Mouse (Mus musculus): ENCODE measurements around the gene Olfr514.
A peak's percentile ranks its signal among the peaks of the same experiment; 100 is the strongest.

Olfr514 gene

GRCm38 (mm10) chr7:108825897-108826296, at the start of gene Olfr514:
TSS of gene Olfr514 (minus strand) at chr7:108825997.
- DNase-seq (ENCODE audit: low read depth, low spot score) = no peak

DNA sequence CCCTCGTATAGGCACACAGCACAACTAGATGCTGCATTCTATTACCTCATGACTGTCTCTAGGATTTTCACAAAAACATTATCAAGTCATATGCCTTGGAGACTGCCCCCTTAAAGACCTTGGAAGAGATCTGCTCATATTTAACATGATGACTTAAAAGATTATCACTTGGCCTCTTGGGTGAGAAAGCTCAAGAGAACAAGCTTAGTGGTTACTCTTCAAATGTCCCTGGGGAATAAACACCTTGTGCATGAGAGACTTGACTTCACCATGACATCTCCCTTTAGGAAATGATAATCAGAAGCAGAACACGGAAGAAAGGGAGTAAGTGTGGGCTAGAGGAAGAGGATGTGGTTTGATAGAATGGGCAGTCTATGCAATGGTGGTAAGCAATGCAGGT, 46.5 kb upstream of the Olfr514 start, which contains the start of gene Olfr517:
Gene Olfr517, minus strand, starts transcription at position 101 of the 400 bp plus-strand sequence.
- no peak for DNase-seq (ENCODE audit: low read depth, low spot score)

DNA sequence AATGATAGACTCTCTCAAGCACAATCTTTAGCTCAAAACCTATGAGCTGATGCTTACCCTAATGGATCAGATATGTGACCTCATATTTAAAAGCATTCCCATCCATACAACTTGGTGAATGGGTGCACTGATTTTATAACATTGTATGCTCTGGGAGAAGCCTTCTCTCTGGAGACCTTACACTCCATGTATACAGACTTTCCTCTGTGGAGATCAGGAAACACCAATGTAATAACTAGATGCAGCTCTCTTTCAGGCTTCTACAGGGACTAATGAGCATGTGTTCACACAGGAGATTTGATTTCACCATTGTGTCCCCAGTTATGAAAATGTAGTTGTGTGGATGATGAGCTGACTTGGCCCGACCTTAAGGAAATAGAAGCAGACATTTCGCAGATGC, 24.6 kb upstream of the Olfr514 start, which contains the start of gene Olfr516:
Gene Olfr516, minus strand, starts transcription at position 101 of the 400 bp plus-strand sequence.
- DNase-seq (ENCODE audit: low read depth, low spot score) = no peak

GRCm38 (mm10) chr7:108814593-108815215, 11.1 kb downstream of the Olfr514 start:
- peak; percentile 7 for DNase-seq (ENCODE audit: low read depth, low spot score)

GRCm38 (mm10) chr7:108797205-108797933, 28.4 kb downstream of the Olfr514 start:
- no peak for DNase-seq (ENCODE audit: low read depth, low spot score)

Data from WW6 (cell line).